Mouse (Mus musculus) E14TG2a.4 (cell line): ENCODE measurements around the gene BC003965.

Source experiments
- CTCF ChIP-seq: conservative IDR thresholded peaks from 2 replicates; pipeline ENCODE4 v1.5.1; 2014; ENCODE audit warnings: low read length
- NANOG ChIP-seq: IDR thresholded peaks from 2 replicates; pipeline ENCODE4 v1.6.1; 2014; ENCODE audit warnings: borderline replicate concordance, low read length, mixed read lengths
- POU5F1 ChIP-seq: IDR thresholded peaks from 2 replicates; pipeline ENCODE4 v1.6.1; 2014; ENCODE audit warnings: low read length, borderline replicate concordance

GRCm38 (mm10) chr17:25210006-25210405 is 25.7 kb downstream of the BC003965 start:
- TF ChIP-seq CTCF (no peak), NANOG (no peak), POU5F1 (no peak)
